Mouse (Mus musculus): ENCODE results near the gene Parvg.

DNA sequence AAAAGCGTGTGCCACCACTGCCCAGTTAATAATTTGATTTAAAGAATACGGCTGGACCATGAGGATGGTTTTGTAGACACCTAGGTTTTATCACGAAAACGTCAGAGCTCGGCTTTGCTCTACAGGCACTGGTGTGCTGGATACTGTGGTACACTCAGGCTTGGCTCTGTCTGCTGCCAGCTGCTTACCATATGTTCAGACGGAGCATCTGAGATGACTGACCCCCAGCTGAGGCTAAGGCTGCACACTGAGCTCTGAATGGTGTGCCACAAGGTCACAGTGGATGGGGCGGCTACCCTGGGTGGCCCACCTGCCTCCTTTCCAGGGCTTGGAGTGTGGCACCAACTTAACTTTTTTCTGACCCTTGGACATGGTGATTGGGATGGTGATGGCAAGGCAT is 38.4 kb upstream of the Parvg start:
- no peak for TF ChIP-seq CTCF (IDR thresholded peaks at IDR 0.05; ENCODE audit: low read depth, low read length)
- TF ChIP-seq TAL1 (conservative IDR thresholded peaks at IDR 0.05; ENCODE audit: low read depth, low read length): no peak
- TF ChIP-seq GATA1 (IDR thresholded peaks at IDR 0.05; ENCODE audit: borderline replicate concordance, low read length): no peak
- no peak for TF ChIP-seq GATA2 (IDR thresholded peaks at IDR 0.05; ENCODE audit: borderline replicate concordance, low read depth, low read length)
- TF ChIP-seq POLR2AphosphoS5 (IDR thresholded peaks at IDR 0.05; ENCODE audit: insufficient replicate concordance, low read depth, low read length): no peak
